Mouse (Mus musculus) brown adipose tissue, adult 24 weeks (tissue): ENCODE data around the gene Tnrc6c. TPM values are rescaled to one million over a fixed set of nuclear protein-coding genes. Genes with fewer than 3 reads are reported as not detected.

ENCODE experiments used
- H3K27ac ChIP-seq: fragments of 200-500 bp; replicated peaks from 2 replicates; pipeline ENCODE4 v1.5.1; 2012; ENCODE audit warnings: low read depth, mild to moderate bottlenecking, low read length
- H3K4me1 ChIP-seq: fragments of 200-500 bp; 2 replicates; pipeline ENCODE4 v1.6.1; 2012; ENCODE audit warnings: low read length, mixed read lengths; ENCODE audit not compliant: control insufficient read depth, insufficient read depth, insufficient read length
- H3K4me3 ChIP-seq: fragments of 200-500 bp; 2 replicates; pipeline ENCODE4 v1.5.1; 2012; ENCODE audit warnings: low read depth, mild to moderate bottlenecking, low read length, moderate library complexity; ENCODE audit not compliant: insufficient read depth
- polyA plus RNA-seq: library from polyadenylated mRNA; stranded (reverse); fragments of >200 nt; gene quantifications from 2 replicates; pipeline ENCODE4 v1.2.4, GENCODE M21; 2012; ENCODE audit not compliant: missing spikeins, insufficient read depth, insufficient read length

Gene Tnrc6c
- polyA plus RNA-seq, 1 experiment: 3.6 TPM

DNA sequence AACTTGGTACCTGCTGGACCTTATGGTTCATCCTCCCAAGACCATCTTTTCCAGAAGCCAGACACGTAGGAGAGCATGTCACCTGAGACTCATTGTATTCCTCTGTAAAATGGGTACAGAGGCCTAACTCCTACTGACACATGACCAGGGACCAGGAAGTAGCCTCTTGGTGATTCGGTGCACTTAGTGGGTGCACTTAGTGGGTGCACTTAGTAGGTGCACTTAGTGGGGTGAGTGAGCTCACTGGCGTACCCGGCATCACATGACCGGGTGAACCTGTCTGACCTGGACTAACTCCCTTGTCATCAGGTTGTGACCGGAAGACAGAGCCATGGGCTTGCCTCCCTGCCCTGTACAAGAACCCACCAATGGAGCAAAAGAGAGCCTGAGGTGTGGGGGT is 152.7 kb downstream of the Tnrc6c start:
- no peak overlapping the region for H3K4me3 ChIP-seq
- peaks cover 6% of the 10 kb centered on the region; the same call in 1 of the 2 replicates for H3K4me1 ChIP-seq
- no peak overlapping the region for H3K27ac ChIP-seq

DNA sequence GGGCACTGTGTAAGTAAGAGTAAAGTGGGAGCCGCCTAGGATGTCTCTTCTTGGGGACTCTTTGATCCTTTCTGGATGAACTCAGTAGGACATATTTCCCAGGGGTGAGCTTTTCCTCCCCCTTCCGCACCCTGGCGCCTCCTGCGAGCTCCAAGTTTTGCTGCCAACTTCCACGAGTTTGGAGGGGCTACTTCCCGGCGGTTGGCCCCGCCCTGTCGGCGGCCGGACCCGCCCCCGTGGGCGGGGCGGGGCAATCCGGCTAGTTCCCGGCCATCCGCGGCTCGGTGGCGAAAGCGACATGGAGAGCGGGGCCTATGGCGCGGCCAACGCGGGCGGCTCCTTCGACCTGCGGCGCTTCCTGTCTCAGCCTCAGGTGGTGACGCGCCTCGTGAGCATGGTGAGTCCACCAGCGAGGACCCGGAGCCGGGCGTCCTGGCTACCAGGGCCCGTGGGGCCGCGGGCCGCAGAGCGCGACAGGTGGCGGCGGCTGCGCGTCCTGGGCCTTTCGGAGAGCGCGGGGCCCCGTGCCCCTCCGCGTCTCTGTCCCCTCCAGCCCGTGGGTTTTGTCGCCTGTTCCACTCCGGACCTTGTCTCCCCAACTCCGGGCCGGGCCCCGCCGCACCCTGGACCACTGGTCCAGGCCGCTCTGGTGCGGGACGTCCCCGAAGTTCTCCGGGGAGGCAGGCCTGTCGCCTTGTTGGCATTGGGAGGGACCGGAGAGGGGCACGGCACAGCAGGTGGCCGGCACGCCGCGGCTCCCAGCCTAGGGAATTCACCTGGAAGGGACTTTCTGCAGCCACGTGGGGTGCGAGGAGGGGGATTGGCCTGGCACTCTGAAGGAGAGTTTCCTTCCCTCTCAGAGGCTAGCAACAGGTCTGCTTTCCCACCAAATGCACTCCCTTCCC is 155.6 kb downstream of the Tnrc6c start, which contains the start of the genes Gm20708 and Syngr2:
Gene Gm20708, plus strand, starts transcription at position 262 of the 905 bp plus-strand sequence.
Gene Syngr2, plus strand, starts transcription at position 262 of the 905 bp plus-strand sequence.
- peaks cover 6% of the 10 kb centered on the region; the same call in 1 of the 2 replicates for H3K4me1 ChIP-seq
- peak within 1 kb of the TSS; percentile 96 for H3K4me3 ChIP-seq

DNA sequence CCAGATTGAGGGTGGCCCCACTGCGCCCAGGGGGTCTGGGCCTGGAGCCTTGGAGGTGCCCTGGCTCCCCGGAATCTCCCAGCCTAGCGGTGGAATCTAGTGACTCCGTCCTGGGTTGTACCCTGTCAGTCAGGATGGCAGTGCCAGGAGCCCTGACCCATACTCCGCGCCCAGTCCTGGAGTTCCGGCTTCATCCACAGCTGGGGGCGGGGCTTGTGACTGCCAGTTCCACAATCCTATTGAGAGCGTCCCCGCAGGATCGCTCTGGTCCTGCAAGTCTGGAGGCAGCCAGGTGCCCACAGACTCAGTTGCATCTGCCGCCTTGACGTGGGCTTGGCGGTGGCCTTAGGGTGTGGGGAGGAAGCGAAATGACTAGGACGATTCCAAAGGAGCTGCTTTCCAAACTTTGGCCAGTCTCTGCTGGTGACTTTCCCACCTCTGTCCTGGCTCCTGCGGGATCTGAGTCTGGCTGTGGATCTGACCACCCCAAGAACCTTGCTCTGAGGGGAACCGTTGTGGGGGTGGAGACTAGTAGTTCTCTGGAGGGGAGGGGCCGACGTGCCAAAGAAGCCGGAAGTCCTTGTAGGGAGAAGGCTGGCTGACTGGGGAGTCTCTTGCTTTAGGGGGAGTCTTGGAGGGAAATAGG is 156.4 kb downstream of the Tnrc6c start:
- peaks cover 6% of the 10 kb centered on the region; the same call in 1 of the 2 replicates for H3K4me1 ChIP-seq
- H3K27ac ChIP-seq: peak overlapping the region; percentile 19; the same call in 1 of the 2 replicates
- peak overlapping the region; percentile 96 for H3K4me3 ChIP-seq

More for the DNA sequence above, 155.6 kb downstream of the Tnrc6c start, which contains the start of the genes Gm20708 and Syngr2:
- peak within 1 kb of the TSS; percentile 4; the same call in 1 of the 2 replicates for H3K27ac ChIP-seq

Other genes starting within 250 kb of the Tnrc6c start
- not detected in 2 replicates for gene Gm11733, start 169.9 kb upstream of the Tnrc6c start, polyA plus RNA-seq
- 0.88 TPM in 1 of 2 replicates, not detected in the other for gene Tmc8, start 127.8 kb downstream of the Tnrc6c start, polyA plus RNA-seq
- gene Tmc6, start 127.9 kb downstream of the Tnrc6c start, polyA plus RNA-seq: 3.7 and 7.2 TPM in 2 replicates
- not detected in 2 replicates for gene 6030468B19Rik, start 143.4 kb downstream of the Tnrc6c start, polyA plus RNA-seq
- gene Gm20708, start 155.4 kb downstream of the Tnrc6c start, polyA plus RNA-seq: not detected in 2 replicates
- gene Syngr2, start 155.4 kb downstream of the Tnrc6c start, polyA plus RNA-seq: 30.4 and 30.5 TPM in 2 replicates
- gene Afmid, start 171.6 kb downstream of the Tnrc6c start, polyA plus RNA-seq: 1.7 and 1.8 TPM in 2 replicates
- not detected in 2 replicates for gene Tk1, start 171.8 kb downstream of the Tnrc6c start, polyA plus RNA-seq
- 1.1 TPM in 1 of 2 replicates, not detected in the other for gene Birc5, start 195.0 kb downstream of the Tnrc6c start, polyA plus RNA-seq
- not detected in 2 replicates for gene Tmem235, start 206.5 kb downstream of the Tnrc6c start, polyA plus RNA-seq
- gene Tha1, start 219.2 kb downstream of the Tnrc6c start, polyA plus RNA-seq: 4.7 and 8.3 TPM in 2 replicates